Mouse (Mus musculus) inflammation-experienced regulatory T-cells, adult 6 months (primary cell): Measurements from ENCODE around the gene Gm20388. TPM values are rescaled to one million over a fixed set of nuclear protein-coding genes. Genes with fewer than 3 reads are reported as not detected.

ENCODE experiments used
- ATAC-seq: one replicate; pipeline ENCODE4 v1.8.0; 2017
- polyA plus RNA-seq, 3 experiments: library from polyadenylated mRNA; unstranded; fragments of 100-300 nt; shearing (Covaris generic); gene quantifications; one replicate each; pipeline ENCODE4 v1.2.1; 2017

The Gm20388 gene
- polyA plus RNA-seq, 3 experiments from 2014 or later, result 10.8 to 14.1 (median 11.8) TPM

DNA sequence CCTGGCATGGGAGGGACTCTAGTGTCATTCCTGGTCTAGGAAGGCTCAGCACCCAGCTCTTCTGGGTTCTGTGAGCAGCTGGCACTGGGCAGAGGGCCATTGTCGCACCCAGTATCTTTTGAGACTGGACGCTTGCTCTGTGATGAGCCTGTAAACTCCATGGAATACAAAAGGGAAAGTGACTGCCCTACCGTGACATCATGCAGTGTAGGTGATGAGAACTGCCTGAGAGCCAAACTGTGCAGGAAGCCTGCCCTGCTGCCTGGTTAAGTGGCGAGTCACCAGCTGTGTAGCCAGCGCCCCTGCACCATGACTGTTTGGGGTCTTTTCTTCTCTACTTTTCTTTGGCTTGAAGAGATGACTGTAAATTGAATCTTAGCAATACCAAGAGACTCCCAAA lies 2191.2 kb downstream of the Gm20388 start:
- ATAC-seq, result no peak

DNA sequence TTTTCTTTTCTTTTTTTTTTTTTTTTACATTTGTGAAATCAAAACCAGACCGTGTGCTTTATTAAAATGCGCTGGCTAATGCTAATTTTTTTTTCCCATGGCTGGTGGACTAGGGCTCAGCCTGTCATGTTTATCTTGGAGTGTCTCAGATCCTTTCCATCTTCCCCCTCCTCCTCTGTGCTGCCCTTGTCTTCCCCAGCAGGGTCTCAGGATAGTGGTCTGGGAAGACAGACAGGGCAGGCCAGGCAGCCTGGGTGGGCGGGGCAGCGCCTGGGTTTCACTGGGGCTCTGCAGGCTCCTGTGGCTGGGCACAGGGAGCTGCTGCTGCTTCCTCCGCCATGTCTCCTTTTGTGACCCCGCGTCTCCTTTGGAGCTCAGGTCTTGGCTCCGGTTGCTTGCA lies 2191.6 kb downstream of the Gm20388 start:
- ATAC-seq, result no peak

DNA sequence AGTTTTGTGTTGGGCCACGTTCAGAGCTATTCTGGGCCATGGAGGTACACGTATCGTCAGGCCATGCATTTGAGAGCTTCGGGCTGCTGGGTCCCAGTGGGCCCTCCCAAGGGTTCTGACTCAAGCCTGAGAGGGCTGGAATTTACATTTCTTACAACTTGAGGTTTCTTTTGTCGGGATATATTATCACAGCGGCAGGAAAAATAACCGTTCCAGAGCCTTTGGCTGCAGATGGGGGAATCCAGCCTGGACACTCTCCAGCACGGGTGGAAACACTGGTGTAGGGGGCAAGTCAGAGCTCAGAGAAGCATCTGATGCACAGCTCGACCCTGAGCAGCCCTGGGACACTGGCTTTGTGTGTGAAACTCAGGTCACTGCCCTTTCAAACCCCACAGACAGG lies 2192.6 kb downstream of the Gm20388 start:
- no peak for ATAC-seq

DNA sequence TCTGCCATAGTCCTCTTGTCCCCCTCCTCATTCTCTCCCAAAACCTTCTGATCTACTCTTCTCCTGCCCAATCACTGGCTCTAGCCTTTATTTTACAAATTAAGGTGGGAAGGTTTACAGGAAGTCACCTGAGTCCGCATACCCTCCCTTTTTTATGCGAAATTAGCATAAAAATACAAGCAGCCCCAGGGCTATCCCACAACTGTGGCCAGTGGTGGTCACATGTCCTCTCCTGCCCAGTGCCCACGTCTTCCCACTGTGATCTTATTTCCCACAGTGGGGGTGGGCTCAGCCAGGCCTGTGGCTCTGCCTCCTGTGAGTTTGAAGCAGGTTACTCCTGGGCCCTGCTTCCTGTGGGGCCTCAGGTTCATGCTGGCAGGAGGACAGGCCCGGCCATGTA lies 2194.0 kb downstream of the Gm20388 start:
- ATAC-seq, result no peak

DNA sequence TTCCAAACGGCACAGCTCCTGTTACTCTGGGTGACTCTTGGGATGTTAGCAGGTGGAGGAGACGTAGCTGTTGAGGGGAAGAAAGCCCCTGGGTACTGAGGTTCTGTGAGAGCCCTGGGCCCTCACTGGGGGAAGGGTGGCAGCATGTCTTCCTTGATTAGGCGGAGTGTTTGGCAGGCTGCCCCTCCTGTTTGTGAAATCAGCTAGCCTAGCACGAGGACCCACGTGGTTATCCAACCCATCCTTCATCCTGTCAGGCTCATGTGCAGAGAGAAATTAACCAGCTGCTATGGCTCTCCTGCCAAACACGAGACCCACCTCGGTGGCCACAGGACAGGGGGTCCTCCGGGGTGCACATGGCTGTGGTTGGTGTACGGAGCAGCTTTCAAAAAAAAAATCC lies 2195.6 kb downstream of the Gm20388 start:
- ATAC-seq, result no peak

DNA sequence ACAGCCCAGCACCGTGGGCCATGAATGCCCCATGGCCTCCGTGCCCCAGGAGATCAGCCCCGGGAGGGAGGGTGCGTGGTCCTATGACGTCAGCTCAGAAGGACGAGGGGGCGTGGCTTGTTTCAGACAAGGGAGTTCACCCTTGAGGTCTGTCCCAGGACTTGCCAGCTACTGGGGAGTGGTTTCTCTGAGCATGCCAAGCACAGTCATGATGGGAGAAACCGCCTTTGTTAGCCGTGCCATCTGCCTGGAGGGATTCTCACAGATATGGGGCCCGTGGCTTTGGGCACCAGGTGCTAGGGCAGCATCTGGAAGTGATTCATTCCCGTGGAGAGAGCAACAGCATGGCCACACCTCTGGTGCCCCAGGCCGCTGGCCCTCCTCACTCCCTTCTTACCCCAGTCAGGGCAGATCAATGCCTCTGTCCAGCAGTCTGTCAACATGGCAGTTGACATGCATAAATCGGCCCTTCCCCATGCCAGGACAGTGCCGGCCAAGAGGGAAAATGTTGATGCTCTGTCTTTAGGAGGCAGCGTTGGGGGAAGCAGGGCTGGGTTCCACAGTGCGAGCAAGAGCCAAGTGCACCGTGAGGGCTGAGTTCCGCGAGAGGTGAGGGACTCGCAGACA lies 2199.7 kb downstream of the Gm20388 start:
- ATAC-seq, result no peak

DNA sequence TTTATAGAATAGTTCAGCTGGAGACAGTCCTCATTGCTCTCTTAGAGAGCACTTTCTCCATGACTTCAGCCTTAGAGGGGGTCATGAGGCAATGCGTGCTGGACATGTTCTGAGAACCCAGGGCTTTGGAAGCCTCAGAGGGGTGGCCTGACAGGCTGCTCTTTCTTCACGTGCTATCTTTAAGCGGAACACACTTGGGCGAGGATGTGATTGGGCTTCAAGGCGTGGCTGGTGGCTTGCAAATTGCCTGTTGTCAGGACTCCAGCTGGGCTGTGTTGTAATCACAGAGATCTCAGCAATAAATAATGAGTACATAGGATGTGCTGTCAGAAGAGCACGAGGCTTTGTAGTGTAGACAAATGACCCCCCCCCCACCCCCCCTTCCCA lies 2200.2 kb downstream of the Gm20388 start:
- ATAC-seq, result no peak

DNA sequence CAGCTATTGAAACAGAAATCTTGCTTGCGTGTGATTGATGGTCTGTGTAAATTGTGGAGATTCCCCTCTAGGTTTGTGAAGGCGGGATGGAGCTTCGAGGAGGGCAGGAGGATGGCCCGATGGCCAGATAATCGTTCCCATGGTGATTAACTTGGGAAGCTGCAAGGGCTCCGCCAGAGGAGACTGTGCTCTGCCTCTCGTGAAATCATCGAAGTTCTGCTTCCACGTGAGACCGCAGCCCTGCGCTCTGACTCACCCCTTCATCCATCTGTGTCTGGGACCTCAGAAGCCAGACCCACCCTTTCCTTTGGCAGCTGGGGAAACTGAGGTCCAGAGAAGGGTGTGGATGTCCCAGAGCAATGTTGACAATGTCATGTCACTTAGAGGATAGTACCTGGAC lies 2201.1 kb downstream of the Gm20388 start:
- ATAC-seq, result no peak

DNA sequence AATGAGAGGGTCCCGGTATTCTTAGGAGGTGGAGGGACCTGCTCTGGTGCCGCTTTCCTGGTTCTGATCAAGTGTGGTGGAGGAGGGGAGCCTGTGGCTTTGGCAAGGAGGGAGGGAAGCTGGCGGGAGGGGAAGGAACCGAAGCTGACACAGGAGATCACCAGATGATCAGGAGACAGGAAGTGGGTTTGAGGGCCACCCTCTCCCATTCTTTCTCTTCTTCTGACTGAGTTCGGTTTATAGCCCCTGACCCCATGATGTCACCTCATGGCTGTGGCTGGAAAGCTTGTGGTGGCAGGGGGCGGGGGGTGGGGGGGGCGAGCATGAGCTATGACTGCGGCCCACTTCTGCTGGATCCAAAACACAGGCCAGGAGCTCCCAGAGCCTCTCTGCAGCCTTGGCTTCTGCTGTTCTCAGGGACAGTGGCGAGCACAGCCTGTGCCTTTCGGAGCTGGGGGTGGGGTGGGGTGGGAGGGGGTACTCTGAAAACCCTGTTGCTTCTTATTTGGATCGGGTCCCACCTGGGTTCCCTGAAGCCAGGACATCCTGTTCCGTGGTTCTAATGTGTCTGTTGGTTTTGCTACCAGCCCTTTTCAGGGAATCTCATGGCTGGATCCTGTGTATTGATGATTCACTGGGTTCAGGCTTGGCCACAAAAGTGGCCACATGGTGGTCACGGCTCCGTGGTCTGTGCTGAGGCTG lies 2201.8 kb downstream of the Gm20388 start:
- ATAC-seq, result no peak

DNA sequence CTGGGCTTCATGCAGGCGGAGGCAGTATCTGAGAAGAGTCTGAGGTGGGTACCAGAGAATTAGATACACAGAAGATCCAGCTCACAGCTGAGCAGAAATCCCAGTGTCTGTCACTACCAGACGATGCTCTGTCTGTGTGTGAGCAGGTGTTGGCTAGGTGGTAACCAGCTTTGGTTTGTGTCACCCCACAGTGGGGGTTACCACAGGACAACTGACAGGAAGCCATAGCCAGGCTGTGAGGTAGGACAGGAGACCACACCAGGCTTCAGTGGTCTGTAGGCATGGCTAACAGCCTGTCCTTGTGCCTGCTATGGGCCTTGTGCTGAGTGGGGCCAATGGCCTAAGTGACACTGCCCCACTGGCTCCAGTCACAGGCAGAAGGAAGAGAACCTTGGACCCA lies 2204.2 kb downstream of the Gm20388 start:
- no peak for ATAC-seq

DNA sequence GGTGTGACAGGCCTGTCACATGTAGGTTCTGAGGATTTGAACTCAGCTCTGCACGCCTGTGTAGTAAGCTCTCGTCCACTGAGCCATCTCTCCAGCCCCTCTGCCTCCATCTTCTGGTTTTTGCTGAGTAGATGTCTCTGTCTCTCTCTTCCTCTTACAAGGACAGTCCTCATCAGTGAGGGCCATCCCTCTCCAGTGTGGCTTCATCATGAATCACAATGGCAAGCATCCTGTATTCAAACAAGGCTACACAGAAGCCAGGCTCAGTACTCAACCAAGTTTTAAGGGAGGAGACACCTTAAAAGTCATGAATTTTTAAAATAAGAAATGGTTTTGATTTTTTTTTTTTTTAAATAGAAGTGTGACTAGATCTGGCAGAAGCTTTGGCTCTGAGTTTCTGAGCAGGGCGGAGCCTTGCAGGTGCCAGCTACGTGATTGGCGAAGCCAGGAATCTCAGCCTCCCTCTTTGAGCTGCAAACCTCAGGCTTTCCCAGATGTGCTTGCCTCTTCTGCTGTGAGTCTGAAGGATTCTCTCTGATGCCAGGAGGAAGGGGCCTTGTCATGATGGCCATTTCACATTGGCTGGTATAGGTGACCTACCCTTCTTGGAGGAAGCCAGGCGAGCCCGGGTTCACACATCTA lies 2206.2 kb downstream of the Gm20388 start:
- ATAC-seq, result no peak

DNA sequence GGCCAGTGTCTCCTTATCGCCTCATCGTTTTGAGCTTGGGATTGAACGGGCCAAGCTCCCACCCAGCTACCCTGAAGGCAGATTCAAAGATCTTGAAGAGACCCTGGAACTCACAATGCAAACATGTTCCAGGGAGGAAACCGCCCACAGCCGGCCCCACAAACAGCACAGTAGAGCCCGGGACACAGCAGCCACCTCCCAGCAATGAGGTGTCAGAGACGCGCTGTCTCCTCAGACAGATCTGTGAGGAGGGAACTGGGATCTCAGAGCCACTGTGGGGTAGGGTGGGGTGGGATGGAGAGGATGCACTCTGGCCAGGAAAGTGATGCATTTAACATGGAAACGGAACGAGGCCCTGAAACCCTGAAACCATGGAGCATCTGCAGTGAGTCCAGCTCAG lies 2207.5 kb downstream of the Gm20388 start:
- no peak for ATAC-seq

DNA sequence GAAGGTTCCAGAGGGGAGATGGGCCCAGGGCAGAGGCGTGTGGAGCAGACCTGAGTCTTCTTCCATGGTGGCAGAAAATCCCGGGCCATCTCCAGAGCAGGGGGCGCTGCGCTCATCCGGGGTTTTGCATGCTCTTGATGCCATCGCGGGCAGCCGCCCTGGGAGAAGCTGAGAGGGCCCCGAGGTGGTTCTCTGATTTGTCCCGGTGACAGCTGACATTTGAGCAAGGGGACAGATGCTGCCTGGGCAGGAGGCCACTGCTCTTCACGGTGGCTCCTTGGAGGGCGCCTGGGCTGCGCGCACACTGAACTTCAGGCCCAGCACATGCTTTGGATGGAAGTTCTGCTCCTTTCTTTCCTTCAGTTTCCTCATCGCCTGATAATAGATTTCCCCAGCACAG lies 2207.9 kb downstream of the Gm20388 start:
- no peak for ATAC-seq

DNA sequence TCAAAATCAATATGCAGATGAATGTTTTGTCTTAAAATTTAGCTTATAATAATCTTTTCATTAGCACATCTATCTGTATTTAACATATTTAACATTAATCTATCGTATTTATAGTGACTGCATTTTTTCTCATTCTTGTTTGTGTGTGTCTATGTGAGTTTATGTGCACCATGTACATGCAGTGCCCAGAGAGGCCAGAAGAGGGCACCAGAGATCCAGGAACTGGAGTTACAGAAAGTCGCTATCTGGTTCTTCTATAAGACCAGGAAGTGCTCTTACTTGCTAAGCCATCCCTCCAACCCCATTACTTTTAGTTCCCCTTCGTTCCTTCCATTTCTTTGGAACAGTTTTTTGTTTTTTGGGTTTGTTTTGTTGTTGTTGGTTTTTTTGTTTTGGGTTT lies 2213.7 kb downstream of the Gm20388 start:
- no peak for ATAC-seq

DNA sequence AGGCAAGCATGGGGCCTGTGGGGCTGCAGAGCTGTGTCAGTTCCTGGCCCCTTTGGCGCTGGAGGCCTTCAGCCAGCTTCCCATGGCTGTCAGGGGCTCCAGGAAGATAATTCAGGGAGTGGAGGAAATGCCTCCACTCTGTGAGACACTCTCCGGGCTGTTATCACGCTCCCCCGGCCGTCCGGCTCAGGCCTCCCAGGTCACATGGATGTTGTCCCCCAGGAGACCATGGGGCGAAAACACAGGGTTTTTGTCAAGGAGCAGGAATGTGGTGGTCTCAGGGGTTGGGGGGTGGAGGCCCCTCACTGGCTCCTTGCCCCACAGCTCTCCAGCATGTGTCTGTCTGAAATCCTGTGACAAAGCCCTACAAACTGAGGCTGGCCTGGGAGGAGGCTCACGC lies 2216.0 kb downstream of the Gm20388 start:
- ATAC-seq, result no peak

DNA sequence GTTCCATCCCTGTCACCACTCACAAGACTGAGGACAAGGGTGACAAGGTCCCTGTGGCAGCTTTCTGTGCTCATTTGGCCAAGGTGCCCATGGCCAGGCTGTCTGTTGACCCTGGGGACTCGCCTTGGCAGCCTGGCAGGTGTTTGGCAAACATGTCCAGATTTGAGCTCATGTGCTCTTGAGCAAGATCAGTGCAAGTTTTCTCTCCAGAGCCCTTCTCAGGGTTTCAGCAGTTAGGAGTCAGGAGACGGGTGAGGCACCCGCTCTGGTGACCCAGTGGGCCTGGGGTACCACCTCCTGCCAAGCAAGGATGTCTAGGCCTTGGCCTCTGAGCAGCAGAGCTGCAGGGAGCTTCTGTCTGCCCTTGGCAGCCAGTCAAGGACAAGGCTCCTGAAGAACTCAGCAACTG lies 2223.5 kb downstream of the Gm20388 start:
- no peak for ATAC-seq

DNA sequence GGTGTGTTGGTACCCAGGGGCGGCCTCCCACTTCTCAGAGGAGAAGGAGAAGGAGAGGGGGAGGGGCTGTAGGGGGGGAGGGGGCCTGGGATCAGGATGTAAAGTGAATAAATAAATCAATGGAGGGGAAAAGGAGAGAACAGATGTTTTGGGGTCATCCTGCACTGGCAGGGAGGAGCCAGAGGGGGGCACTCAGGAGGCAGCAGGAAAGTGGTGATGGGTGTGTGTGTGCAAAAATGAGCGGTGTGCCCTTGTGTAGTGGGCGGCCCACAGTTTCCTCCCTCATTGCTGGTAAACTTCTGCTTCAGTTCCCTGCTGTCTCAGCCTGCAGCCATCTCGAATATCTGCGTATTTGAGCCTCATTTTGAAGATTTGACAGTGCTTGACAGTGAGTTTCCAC lies 2224.9 kb downstream of the Gm20388 start:
- no peak for ATAC-seq

DNA sequence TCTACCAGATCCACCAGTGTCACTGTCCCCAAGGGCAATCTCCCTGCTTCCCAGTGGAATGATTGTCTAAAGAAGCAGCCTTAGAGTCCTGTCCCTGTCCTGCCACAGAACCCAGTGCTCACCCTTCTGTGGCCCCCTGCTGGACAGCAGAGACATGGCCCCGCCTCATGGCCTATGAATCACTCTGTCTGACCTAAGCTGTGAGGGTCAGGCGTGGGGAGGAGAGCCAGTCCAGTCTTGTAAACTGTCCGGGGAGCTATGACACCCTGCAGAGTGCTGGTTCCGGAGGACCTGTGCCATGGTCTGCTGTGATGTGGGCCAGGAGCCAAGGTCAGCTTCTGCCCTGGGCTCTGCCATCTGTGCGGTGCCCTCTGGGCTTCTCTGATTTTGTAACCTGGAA lies 2229.1 kb downstream of the Gm20388 start:
- no peak for ATAC-seq

DNA sequence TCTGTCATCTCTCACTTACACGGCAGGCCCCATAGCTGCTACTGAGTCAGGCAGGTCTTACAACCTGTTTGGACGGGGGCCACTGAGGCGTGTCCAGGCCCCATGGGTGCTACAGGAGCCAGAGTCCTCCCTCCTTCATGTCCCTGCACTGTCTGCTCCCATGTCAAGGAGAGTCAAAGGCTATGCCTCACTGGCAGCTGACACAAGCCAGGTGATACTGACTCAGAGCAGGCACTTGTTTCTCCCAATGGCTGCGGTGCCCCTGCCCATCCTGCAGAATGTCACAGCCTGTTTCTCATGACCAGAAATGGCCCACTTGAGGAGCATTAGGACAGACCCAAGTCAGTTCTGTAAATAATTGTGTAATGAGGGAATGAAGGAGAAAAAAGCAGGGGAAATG lies 2229.8 kb downstream of the Gm20388 start:
- ATAC-seq, result no peak

DNA sequence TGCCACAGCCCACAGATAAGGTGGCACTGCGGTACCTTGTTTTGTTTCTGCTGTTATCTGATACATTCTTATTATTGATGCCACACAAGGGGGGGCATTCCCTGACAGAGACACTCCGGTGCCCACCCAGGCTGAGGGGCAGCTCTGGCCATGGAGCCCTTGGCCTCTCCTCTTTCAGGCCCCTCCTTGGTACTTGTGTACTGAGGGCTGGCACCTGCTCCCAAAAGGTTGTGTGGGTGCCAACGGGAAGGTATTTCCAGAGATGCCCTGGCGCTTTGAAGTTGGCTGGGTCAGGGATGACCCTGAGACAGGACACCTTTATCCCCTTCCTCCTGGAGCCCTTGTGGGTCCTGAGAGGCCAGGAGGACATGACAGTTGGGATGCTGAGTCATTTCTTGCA lies 2231.8 kb downstream of the Gm20388 start:
- ATAC-seq, result no peak

DNA sequence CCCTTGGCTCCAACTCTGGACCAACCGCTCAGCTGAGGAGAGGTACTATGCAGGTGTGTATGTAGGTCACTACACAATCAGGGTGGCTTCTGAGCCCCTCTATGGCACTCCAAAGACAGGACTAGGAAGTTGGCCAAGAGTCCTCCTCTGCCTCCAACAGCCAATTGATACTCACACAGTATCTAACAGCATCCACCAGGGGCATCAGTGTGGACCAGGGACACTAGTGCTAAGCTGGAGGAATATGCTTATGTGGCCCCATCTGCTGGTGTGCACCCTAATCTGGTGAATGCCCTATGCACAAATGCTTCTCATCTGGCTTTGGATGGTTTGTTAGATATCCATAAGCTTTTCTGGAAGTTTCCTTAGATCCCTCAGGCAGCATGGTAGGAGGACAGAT lies 2232.6 kb downstream of the Gm20388 start:
- ATAC-seq, result no peak

DNA sequence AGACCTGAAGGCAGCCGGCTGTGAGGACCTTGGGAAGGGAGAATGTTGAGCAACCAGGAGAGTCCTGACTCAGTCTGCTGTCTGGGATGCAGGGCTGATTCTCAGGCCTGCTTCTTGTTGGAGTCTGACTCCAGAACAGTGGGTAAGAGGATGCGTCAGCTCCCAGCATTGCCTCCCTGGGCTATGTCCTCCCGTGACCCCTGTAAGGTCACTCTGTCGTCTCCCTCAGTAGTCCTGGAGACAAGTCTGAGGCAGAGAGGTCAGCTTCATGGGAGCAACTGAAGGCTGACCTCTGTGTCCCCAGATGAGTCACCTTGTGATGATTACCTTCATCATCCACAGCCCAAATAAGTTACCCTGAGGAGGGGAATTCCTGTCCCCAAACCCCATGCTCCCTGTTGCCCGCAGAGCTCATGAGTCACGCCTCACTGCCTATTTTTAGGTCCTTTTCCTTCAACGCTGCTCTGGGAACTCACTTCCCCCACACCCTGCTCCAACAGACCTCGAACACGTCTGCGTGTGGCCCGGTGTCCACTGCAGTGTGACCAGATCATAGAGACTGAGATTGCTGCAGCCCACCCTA lies 2234.2 kb downstream of the Gm20388 start:
- ATAC-seq, result no peak

DNA sequence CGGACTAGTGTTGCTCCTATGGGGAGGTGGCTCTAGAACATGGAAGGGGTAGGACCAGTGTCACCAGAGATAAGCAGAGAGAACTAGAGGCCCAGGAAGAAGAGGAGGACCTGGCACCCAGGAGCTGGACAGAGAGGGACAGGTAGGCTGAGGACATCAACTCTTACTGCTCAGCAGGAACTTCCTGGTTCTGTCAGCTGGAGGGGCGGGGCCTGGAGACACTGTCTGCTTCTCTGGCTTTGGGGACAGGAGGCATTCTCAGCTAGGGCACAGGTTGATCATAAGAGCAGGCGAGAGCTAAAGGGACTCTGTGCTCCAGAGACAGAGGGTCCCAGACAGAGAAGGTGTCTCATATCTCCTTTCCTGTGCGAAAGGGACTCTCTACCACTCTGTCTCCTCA lies 2238.4 kb downstream of the Gm20388 start:
- ATAC-seq, result no peak

DNA sequence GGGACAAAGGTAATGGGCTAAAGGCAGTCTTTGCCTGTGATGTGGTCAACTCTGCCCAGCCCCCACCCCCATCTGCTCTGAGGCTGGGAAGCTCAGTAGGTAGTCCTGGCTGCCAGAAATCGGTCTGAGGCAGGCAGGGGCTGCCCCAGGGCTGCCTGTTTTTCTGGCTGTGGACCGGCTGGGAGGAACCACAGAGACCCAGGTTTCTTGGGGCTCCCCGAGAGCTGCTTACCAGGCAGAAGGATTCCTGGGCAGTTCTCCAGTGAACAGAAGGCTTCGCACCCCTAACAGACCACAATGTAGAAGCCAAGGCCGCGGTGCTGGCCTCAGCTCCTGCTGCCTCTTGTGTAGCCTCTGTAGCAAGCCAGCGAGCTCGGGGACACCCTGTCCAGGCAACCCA lies 2239.0 kb downstream of the Gm20388 start:
- no peak for ATAC-seq
